Mouse (Mus musculus): ENCODE measurements at regions not wholly inside any gene's neighbourhood (a gene's known extent, or its start where the extent isn't known, plus 50 kb on each side); places are given as distances from the start of the nearest gene placed in this dataset.

DNA sequence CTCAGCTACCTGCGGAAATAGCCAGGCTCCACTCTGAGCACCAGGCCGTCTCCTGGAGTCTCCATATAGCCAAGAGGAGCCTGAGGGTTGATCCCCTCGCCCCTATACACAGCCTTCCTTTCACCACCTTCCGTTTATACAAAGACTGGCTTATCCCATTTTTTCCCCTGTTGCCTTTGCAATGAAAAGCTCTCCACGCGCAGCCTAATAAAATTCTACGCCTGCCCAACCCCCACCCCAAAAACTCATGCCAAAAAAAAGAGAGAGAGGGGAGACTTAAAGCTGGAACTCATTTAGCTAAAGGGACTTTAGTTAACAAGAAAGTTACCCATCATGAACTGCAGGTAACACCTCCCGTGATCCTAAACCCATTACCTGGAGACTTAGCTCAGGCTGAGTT lies 762.5 kb downstream of the Kcnj2 start:
- no peaks in the 10 kb centered on the region for H3K36me3 ChIP-seq
- no peaks in the 10 kb centered on the region for H3K4me1 ChIP-seq
- no peak for ATAC-seq (ENCODE audit: low FRiP score, low read depth)
- no peak overlapping the region for H3K9ac ChIP-seq
- 73% methylated on average over 8 of the region's 8 CpGs for WGBS
- no peak overlapping the region for H3K27ac ChIP-seq
- H3K27me3 ChIP-seq (replicated peaks), result peaks cover 8% of the 10 kb centered on the region; the same call in 1 of the 2 replicates
- no peaks in the 10 kb centered on the region for H3K9me3 ChIP-seq
- no peak overlapping the region for H3K4me3 ChIP-seq
- H3K4me2 ChIP-seq (replicated peaks), result no peak overlapping the region

DNA sequence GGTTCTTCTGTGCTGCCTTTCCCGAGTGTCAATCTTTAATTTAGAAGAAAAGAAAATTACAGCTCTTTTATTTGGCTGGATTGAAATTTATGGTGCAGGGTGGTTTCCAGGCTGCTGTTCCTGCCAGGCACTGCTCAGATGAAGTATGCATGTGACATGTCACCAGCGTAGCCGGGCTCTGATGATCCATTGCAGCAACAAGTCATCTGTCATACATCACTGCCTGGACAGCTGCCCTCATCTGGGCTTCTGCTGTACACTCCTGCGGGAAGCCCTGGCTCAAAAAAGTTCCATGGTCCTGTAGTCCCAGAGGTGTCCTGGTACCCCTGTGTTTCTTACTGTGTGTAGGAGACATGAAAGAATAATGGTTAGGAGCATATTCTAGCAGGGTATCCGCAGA lies 773.0 kb downstream of the Kcnj2 start:
- WGBS, result 57% methylated on average over 5 of the region's 5 CpGs
- ATAC-seq (ENCODE audit: low FRiP score, low read depth), result no peak
- H3K36me3 ChIP-seq, result no peaks in the 10 kb centered on the region
- peaks cover 44% of the 10 kb centered on the region for H3K27me3 ChIP-seq (replicated peaks)
- no peak overlapping the region for H3K27ac ChIP-seq
- peaks cover 10% of the 10 kb centered on the region for H3K4me1 ChIP-seq
- H3K9me3 ChIP-seq, result no peaks in the 10 kb centered on the region
- H3K4me2 ChIP-seq (replicated peaks), result no peak overlapping the region
- H3K9ac ChIP-seq, result no peak overlapping the region
- no peak overlapping the region for H3K4me3 ChIP-seq

DNA sequence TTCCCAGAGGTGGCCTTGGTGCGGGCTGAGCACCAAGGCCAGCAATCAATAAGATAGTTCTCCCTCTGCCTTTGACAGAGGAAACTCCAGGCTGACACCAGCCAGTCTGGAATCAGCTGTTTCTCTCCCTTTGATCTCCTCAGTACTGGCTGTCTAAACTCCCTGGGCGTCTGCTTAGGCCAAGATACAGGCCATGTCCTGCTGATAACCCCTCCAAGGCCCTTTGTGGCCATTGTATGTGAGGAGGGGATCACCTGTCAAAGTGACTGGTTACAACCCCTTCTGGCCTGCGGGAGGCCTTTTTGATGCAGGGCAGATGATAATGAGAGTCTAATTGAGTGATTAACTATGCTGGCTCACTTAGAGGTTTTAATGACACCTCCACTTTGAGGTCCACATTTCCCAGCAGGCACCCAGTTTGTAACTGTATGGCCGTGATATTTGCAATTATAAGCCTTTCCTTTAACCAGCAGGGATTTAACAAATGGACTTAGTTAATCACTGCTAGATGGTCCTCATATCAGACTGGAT lies 777.8 kb downstream of the Kcnj2 start:
- Histone ChIP-seq H3K27me3 (replicated peaks) (peaks cover 37% of the 10 kb centered on the region), H3K27ac (no peak overlapping the region), H3K36me3 (no peaks in the 10 kb centered on the region), H3K4me3 (no peak overlapping the region), H3K4me2 (replicated peaks) (no peak overlapping the region), H3K9ac (no peak overlapping the region), H3K9me3 (no peaks in the 10 kb centered on the region), H3K4me1 (peaks cover 10% of the 10 kb centered on the region)
- 5% methylated on average over 4 of the region's 4 CpGs for WGBS
- ATAC-seq (ENCODE audit: low FRiP score, low read depth), result peak; percentile 74

DNA sequence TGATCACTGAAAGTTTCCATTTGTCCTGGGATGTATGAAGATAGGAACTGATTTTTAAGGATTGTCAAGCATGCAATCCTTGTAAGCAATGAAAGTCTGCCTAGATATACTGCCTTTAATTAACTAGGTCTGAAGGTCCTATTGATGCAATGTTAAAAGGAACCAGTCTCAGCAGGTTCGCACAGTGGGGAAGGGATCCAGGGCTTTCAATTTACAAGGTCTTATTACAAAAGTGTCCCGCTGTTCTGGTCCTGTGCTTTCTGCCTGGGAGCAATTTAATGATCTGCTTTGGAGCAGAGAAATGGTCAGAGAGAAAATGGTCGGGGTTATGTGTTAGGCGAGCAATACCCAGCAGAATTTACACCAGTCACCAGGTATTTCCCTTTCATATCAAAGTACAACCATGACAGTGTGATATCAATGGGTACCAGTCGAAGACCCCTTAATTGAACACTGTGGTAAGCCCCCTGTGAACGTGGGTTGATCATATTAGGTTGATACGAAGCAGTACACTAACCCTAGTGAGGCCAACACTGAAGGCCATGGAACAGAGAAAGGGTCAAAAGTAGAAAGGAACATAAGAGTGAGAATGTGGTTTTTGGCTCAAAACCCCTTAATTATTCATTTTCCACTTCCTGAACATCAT lies 778.5 kb downstream of the Kcnj2 start:
- ATAC-seq (ENCODE audit: low FRiP score, low read depth), result peak; percentile 91
- Histone ChIP-seq H3K9me3 (no peaks in the 10 kb centered on the region), H3K4me3 (no peak overlapping the region), H3K36me3 (no peaks in the 10 kb centered on the region), H3K27ac (no peak overlapping the region), H3K4me1 (peaks cover 10% of the 10 kb centered on the region), H3K9ac (no peak overlapping the region), H3K27me3 (replicated peaks) (peaks cover 33% of the 10 kb centered on the region), H3K4me2 (replicated peaks) (no peak overlapping the region)
- 10% methylated on average over 7 of the region's 7 CpGs for WGBS

DNA sequence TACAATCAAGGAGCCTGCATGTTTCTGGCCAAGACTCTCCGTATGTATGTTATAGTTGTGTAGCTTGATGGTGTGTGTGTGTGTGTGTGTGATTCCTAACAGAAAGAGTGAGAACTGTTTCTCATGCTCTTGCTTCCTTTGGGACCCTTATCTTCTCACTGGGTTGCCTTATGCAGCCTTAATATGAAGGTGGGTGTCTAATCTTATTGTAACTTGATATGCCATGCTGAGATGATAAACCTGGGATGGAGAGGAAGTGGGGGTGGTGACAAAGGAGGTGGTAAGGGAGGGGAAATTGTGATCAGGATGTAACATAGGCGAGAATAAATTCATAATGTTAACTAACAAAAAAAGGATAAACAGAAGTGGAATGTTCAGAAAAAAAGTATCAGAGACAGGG lies 791.3 kb downstream of the Kcnj2 start:
- 0 out of 2 replicates have a peak, but pooled peaks cover 2% of the 10 kb centered on the region for H3K27me3 ChIP-seq (replicated peaks)
- H3K4me2 ChIP-seq (replicated peaks), result no peak overlapping the region
- no peaks in the 10 kb centered on the region for H3K36me3 ChIP-seq
- H3K27ac ChIP-seq, result no peak overlapping the region
- H3K4me3 ChIP-seq, result no peak overlapping the region
- ATAC-seq (ENCODE audit: low FRiP score, low read depth), result no peak
- WGBS, result 87% methylated on average over 2 of the region's 2 CpGs
- H3K9me3 ChIP-seq, result no peaks in the 10 kb centered on the region
- H3K4me1 ChIP-seq, result no peaks in the 10 kb centered on the region
- H3K9ac ChIP-seq, result no peak overlapping the region

DNA sequence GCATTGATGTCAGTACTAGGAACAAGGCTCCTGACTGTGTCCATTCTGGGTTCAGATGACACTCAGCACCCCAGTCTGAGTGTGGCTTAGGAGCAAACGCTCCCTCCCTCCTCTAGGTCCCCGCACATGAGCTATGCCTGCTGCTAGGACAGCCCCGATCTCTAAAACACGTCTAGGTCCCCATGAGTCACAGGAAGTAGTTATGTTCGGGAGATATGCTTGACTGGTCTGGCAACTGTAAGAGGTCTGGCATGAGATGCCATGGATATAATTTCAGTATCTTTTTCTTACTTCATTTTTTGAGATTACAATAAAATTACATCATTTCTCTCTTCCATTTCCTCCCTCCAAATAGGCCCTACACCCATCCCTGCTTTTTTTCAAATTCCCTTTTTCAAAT lies 792.1 kb downstream of the Kcnj2 start:
- Histone ChIP-seq H3K27me3 (replicated peaks) (0 out of 2 replicates have a peak, but pooled peaks cover 2% of the 10 kb centered on the region), H3K4me3 (no peak overlapping the region), H3K4me2 (replicated peaks) (no peak overlapping the region), H3K27ac (no peak overlapping the region), H3K4me1 (no peaks in the 10 kb centered on the region), H3K9ac (no peak overlapping the region), H3K36me3 (no peaks in the 10 kb centered on the region), H3K9me3 (no peaks in the 10 kb centered on the region)
- WGBS, result 84% methylated on average over 5 of the region's 5 CpGs
- no peak for ATAC-seq (ENCODE audit: low FRiP score, low read depth)

DNA sequence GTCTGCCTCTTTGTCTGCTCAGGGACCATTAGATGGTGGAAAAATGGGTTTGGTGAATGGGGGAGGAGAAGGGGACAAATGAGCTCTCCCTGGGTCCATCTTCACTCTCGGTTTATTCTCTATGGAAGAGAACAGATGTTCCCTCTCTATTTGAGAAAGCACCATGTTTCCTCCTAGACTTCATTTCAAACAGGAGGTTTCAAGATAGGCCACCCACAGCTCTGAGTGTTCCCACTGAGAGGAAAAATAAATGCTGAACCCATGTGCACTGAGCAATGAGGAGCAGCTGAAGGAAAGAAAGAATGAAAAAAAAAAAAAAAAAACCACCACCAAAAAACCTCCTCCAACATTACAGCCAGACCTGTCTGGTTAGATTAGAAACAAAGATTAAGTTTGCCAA lies 799.2 kb downstream of the Kcnj2 start:
- Histone ChIP-seq H3K36me3 (no peaks in the 10 kb centered on the region), H3K9ac (no peak overlapping the region), H3K4me1 (no peaks in the 10 kb centered on the region; the same call in 1 of the 2 replicates), H3K4me3 (no peak overlapping the region), H3K9me3 (no peaks in the 10 kb centered on the region), H3K27me3 (replicated peaks) (no peaks in the 10 kb centered on the region), H3K27ac (no peak overlapping the region), H3K4me2 (replicated peaks) (no peak overlapping the region)
- no peak for ATAC-seq (ENCODE audit: low FRiP score, low read depth)
- 6% methylated on average over 1 of the region's 1 CpGs for WGBS

DNA sequence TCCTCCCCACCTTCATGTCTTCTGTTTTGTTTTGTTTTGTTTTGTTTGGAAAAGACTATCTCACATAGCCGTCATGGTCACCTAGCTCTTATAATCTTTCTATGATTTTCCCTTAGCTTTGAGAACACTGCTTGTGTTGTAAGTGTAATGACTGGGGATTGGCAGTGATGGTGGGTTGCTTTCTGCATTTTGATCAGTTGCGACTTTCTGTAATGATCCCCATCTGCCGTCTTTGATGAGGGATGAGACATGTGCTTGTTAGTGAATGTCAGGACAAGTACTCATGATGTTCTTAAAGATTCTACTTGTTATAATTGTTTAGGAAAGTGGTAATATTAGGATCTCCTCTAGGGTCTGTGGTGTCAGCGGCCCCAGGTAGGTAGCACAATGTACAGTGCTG lies 809.4 kb downstream of the Kcnj2 start:
- Histone ChIP-seq H3K9ac (no peak overlapping the region), H3K27me3 (replicated peaks) (no peaks in the 10 kb centered on the region), H3K9me3 (no peaks in the 10 kb centered on the region), H3K4me3 (no peak overlapping the region), H3K4me1 (no peaks in the 10 kb centered on the region), H3K27ac (no peak overlapping the region), H3K4me2 (replicated peaks) (no peak overlapping the region), H3K36me3 (no peaks in the 10 kb centered on the region)
- no peak for ATAC-seq (ENCODE audit: low FRiP score, low read depth)
- WGBS, result 97% methylated on average over 4 of the region's 4 CpGs

DNA sequence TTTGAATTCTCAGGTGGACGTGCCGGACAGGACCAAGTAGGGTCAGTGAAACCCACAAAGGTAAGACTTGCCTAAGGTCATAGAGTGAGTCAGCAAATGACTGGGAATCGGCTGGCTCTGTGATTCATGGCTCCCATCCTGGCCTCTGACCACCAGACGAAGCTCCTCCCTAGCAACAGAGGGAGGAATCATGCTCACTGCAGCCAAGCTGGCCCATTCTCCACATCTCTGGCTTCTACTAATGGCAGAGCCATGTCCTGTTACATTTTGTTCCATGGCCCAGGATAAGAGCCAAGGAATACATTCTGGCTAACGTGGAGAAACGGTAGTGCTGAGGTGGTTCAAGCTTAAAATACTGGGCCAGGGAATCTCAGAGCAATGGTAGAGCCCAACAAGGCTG lies 814.2 kb downstream of the Kcnj2 start:
- ATAC-seq (ENCODE audit: low FRiP score, low read depth), result no peak
- H3K27me3 ChIP-seq (replicated peaks), result no peaks in the 10 kb centered on the region
- H3K9ac ChIP-seq, result no peak overlapping the region
- no peaks in the 10 kb centered on the region for H3K36me3 ChIP-seq
- H3K4me3 ChIP-seq, result no peak overlapping the region
- 83% methylated on average over 6 of the region's 6 CpGs for WGBS
- H3K9me3 ChIP-seq, result no peaks in the 10 kb centered on the region
- H3K4me2 ChIP-seq (replicated peaks), result no peak overlapping the region
- no peaks in the 10 kb centered on the region for H3K4me1 ChIP-seq
- H3K27ac ChIP-seq, result no peak overlapping the region

DNA sequence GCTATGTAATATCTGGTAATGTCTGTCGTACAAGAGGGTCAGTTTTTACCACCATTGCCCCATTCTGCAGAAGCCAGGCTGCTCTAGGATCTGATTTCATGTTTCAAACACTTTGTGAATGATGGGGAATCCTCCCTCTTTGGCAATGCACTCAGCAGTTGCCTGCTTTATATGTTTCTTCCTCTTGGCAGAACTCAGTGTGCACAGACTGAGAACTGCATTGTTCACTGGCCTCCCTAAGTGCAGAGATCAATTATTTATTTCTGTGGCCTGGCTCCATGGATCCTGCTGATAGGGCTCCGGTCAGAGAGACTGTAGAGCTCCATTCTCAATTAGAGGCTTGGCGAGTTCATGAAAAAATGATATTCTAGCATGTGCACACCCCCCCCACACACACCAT lies 824.1 kb downstream of the Kcnj2 start:
- no peak overlapping the region for H3K4me3 ChIP-seq
- no peaks in the 10 kb centered on the region for H3K36me3 ChIP-seq
- no peaks in the 10 kb centered on the region for H3K27me3 ChIP-seq (replicated peaks)
- WGBS, result 66% methylated on average over 3 of the region's 3 CpGs
- no peaks in the 10 kb centered on the region for H3K4me1 ChIP-seq
- H3K9ac ChIP-seq, result no peak overlapping the region
- no peak for ATAC-seq (ENCODE audit: low FRiP score, low read depth)
- no peak overlapping the region for H3K4me2 ChIP-seq (replicated peaks)
- no peak overlapping the region for H3K27ac ChIP-seq
- H3K9me3 ChIP-seq, result no peaks in the 10 kb centered on the region

DNA sequence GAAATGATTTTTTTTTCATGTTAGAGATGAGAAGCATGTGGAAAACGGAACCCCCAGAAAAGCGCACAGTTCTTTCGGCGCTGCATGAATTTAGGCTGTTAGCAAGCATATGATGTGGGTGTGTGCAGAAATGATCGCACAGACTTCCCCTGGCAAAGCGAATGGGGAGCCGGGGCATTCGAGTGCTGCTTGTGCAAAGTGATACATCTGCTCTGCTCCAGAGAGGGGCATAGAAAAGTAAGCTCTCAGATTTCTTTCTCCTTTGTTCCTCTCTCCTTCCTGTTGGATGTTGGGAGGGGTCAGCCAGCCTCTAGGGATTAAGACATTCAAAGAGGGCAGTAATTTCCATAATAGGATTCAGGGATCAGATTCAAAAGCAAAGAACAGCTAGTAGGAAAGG lies 827.9 kb downstream of the Kcnj2 start:
- Histone ChIP-seq H3K27ac (no peak overlapping the region), H3K27me3 (replicated peaks) (no peaks in the 10 kb centered on the region), H3K9me3 (no peaks in the 10 kb centered on the region), H3K4me3 (no peak overlapping the region), H3K4me2 (replicated peaks) (no peak overlapping the region), H3K9ac (no peak overlapping the region), H3K4me1 (no peaks in the 10 kb centered on the region), H3K36me3 (no peaks in the 10 kb centered on the region)
- 42% methylated on average over 8 of the region's 8 CpGs for WGBS
- ATAC-seq (ENCODE audit: low FRiP score, low read depth), result no peak

DNA sequence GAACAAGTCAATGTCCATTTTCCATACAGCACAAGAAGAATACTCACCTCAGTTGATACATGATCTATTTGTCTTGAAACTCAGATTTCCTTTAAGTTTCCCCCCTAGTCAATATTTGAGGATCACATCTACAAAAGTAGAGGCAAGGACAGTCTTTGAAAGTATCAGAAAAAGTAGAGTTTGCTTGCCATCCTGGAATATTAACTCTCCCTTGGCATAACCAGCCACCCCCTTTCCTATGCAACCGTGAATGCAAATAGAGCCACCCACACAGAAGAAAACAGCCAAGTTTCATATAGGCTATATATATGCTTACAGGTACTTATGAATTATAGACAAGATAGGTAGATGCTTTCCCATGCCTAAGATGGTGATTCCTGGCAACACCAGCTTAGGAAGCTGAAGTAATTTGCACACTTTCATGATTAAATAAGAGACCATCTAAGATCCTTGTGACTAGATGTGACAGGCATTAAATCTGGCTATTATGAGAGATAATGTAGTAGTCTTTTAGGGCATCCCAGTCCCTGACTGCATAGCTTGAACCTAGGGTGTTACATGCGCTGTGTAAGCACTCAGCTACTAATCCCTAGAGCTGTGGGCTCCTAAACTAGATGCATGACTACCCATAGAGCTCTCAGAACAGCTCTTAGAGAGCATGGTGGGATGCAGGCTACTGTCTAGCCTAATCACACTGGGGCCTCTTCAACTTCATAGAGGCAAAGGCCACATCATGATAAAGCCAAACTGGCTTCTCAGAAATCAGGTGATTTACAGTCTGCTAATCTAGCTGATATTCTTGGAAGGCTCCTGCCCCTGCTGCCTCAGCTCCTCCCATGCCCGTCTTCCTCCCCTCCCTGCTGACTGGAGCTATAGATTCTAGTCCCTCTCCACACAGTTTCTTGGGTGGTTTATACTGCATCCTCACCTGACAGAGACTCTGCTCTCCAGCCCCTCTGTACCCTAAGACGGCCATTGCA lies 829.5 kb downstream of the Kcnj2 start:
- WGBS, result 83% methylated on average over 4 of the region's 4 CpGs
- Histone ChIP-seq H3K36me3 (no peaks in the 10 kb centered on the region), H3K9ac (no peak overlapping the region), H3K27me3 (replicated peaks) (no peaks in the 10 kb centered on the region), H3K27ac (no peak overlapping the region), H3K4me2 (replicated peaks) (no peak overlapping the region), H3K4me1 (no peaks in the 10 kb centered on the region), H3K9me3 (no peaks in the 10 kb centered on the region), H3K4me3 (no peak overlapping the region)
- no peak for ATAC-seq (ENCODE audit: low FRiP score, low read depth)
